Mouse (Mus musculus): ENCODE data around the gene Ankrd44. TPM values are rescaled to one million over a fixed set of nuclear protein-coding genes. Genes with fewer than 3 reads are reported as not detected.

Ankrd44 gene
- polyA plus RNA-seq, 1 experiment from 2014 or later: 23.0 TPM

DNA sequence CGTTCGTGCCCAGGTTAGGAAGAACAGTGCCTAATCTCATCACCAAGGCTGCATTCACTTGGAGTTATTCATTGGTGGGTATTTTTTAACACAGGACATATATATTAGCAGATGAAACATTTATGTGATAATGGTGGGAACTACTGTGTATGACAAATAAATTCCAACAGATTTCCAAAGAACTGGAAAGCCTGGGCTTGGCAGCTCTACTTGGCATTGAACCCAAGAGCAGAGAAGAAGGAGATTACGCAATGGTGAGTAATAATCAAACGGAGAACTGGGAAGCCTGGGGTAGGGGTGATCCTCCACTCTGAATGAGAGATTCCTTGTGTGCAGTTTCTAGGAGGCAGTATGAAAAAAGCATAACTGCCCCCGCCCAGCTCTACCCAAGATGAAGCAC is 196.9 kb downstream of the Ankrd44 start:
- no peak overlapping the region for H3K4me3 ChIP-seq
- H3K9ac ChIP-seq: no peak overlapping the region
- H3K4me2 ChIP-seq (replicated peaks): no peak overlapping the region
- H3K27ac ChIP-seq: no peak overlapping the region
- no peaks in the 10 kb centered on the region for H3K4me1 ChIP-seq
- H3K9me3 ChIP-seq: no peaks in the 10 kb centered on the region
- H3K36me3 ChIP-seq: peaks cover 32% of the 10 kb centered on the region
- whole genome bisulfite sequencing: 95% methylated on average over 5 of the region's 5 CpGs
- no peaks in the 10 kb centered on the region for H3K27me3 ChIP-seq
- no peak for ATAC-seq (ENCODE audit: low FRiP score, low read depth)

DNA sequence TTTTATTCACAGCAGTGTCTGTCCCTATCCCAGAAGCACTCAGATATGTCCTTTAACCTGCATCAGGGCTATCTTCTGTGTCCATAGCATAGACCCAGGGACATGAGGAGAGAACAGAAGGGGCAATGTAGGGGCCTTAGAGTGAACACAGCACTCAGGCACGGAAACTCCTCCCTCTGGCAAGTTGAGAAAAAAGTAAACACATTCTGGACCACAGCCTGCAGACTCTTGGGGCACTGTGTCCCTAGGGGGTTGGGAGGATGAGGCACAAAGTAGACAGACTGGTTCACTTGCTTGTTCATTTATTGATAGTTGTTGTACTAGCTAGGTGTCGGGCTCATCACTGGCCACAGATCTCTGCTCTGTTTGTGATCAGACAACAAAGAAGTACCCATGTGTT is 199.6 kb downstream of the Ankrd44 start:
- Histone ChIP-seq H3K36me3 (peaks cover 35% of the 10 kb centered on the region), H3K4me2 (replicated peaks) (no peak overlapping the region), H3K9me3 (no peaks in the 10 kb centered on the region), H3K4me1 (no peaks in the 10 kb centered on the region), H3K27ac (no peak overlapping the region), H3K4me3 (no peak overlapping the region), H3K27me3 (no peaks in the 10 kb centered on the region), H3K9ac (no peak overlapping the region)
- 81% methylated on average over 2 of the region's 2 CpGs for WGBS
- ATAC-seq (ENCODE audit: low FRiP score, low read depth): no peak

DNA sequence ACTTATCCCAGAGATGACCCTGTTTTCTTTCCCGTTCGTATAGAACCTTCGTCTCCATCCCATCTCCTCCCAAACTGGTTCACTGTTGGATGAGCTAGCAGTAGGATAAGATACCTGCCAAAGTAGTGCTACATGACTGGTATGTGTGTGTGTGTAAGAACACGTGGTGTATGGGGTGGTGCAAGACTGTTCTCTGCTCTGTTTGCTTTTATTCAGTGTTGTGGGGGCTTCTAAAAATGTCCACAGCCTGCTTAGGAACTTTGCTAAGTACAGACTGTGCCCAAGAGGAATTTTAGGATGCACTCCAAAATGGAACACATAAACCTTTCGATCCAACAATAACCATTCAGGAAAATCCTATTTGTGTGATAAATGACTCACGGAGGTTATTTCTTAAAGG is 209.3 kb downstream of the Ankrd44 start:
- Histone ChIP-seq H3K4me1 (no peaks in the 10 kb centered on the region), H3K27ac (no peak overlapping the region), H3K4me3 (no peak overlapping the region), H3K36me3 (peaks cover 13% of the 10 kb centered on the region), H3K9ac (no peak overlapping the region), H3K4me2 (replicated peaks) (no peak overlapping the region), H3K27me3 (no peaks in the 10 kb centered on the region), H3K9me3 (peaks cover 5% of the 10 kb centered on the region; the same call in 1 of the 2 replicates)
- ATAC-seq (ENCODE audit: low FRiP score, low read depth): no peak
- WGBS: 90% methylated on average over 6 of the region's 6 CpGs

DNA sequence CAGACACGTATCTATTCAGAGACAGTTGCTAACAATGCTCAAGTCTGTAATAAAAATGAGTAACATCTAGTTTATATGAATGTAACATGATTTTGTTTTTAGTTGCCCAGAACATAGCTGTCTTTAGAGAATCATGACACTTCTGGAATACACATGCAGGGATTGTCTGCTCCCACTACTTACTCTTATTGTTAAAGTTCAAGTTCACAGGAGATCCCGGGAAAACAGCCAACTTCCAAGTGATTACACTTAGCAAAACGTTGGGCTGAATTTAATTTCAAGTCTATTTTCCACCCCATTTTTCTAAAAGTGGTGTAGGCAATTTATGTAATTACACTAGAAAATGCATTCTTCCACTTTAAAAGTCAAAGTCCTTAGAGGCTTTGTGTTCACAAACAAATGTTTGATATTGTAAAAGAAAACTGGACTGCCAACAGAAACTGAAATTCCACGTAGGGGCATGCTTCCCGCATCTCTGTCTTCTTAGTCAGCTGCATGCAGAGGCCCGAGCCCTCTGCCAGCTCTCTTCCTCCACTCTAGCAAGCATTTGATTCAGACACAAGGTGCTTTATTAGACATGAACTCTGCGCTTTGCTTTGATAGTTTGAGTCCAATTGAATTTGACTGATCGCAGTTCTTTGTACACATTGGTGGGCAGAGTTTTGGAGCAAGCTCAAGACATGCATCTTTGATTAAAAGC is 211.0 kb downstream of the Ankrd44 start:
- H3K27me3 ChIP-seq: no peaks in the 10 kb centered on the region
- H3K9me3 ChIP-seq: peaks cover 5% of the 10 kb centered on the region; the same call in 1 of the 2 replicates
- WGBS: 69% methylated on average over 8 of the region's 8 CpGs
- no peak overlapping the region for H3K9ac ChIP-seq
- peaks cover 13% of the 10 kb centered on the region for H3K36me3 ChIP-seq
- H3K4me2 ChIP-seq (replicated peaks): no peak overlapping the region
- no peak for ATAC-seq (ENCODE audit: low FRiP score, low read depth)
- 0 out of 2 replicates have a peak, but pooled peaks cover 4% of the 10 kb centered on the region for H3K4me1 ChIP-seq
- no peak overlapping the region for H3K27ac ChIP-seq
- H3K4me3 ChIP-seq: no peak overlapping the region

DNA sequence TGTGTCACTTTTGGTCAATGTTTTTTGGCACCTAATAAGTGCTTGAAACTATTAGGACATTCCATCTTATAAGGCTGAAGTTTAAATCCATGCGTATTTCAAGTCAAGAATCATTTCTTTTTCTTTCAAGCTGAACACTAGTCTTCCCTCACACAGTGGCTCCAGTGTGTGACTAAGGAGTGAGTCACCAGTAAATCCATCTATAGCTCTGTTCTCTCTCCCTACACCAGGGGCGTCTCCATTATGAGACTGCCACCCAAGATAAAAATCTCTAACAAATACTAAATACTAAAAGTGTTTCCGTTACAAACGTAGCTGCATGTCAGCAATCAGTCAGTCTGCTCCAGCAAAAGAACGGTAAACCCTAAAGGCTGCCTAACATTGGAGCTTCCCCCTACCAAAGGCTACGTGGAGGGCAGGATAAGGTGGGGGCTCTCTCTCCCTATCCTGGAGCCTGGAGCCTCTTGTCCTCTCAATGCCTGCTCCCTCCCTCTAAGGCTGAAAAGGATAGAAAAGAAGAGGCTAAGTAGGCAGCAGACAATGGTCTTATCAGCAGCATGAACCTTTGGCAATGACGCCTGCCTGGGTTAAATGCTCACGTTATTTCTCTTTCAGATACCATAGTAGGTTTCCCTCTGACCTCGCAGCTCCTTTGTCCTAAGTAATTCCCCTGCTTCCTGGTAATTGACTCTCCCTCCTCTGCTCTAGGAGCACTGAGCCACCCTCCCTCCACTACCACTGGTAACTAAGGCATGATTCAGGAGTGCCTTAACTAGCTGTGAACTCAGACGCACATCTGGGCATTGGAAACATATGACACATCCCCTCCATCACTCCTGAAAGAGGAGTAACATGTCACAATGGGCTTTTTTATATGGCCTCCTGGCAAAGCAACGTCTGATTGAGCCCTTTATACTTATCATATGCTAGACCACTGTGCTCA is 212.7 kb downstream of the Ankrd44 start:
- H3K4me2 ChIP-seq (replicated peaks): no peak overlapping the region
- peaks cover 13% of the 10 kb centered on the region for H3K36me3 ChIP-seq
- WGBS: 58% methylated on average over 11 of the region's 11 CpGs
- H3K4me3 ChIP-seq: no peak overlapping the region
- H3K27me3 ChIP-seq: no peaks in the 10 kb centered on the region
- H3K27ac ChIP-seq: no peak overlapping the region
- ATAC-seq (ENCODE audit: low FRiP score, low read depth): no peak
- H3K9me3 ChIP-seq: peaks cover 5% of the 10 kb centered on the region; the same call in 1 of the 2 replicates
- no peak overlapping the region for H3K9ac ChIP-seq
- 0 out of 2 replicates have a peak, but pooled peaks cover 6% of the 10 kb centered on the region for H3K4me1 ChIP-seq

DNA sequence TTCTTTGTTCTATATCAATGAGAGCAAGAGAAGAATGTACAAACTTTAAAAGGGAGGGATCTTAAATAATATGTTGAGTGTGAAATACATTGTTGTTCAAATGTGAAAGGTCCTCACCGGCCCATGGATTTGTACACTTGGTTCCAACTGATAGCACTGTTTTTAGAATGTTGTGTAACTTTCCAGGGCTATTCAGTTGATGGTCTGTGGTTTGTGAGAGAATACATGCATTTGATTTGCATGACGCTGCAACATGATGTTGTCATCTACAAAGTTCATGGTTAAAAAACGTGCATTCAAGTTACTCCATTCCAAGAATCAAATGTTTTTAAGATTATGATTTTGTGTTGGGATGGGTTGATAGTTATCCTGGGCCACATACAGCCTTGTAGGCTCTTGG is 214.6 kb downstream of the Ankrd44 start:
- peaks cover 5% of the 10 kb centered on the region; the same call in 1 of the 2 replicates for H3K9me3 ChIP-seq
- no peak overlapping the region for H3K4me3 ChIP-seq
- no peak for ATAC-seq (ENCODE audit: low FRiP score, low read depth)
- no peaks in the 10 kb centered on the region for H3K27me3 ChIP-seq
- no peak overlapping the region for H3K9ac ChIP-seq
- no peak overlapping the region for H3K27ac ChIP-seq
- no peak overlapping the region for H3K4me2 ChIP-seq (replicated peaks)
- peaks cover 8% of the 10 kb centered on the region for H3K36me3 ChIP-seq
- WGBS: 93% methylated on average over 3 of the region's 3 CpGs
- 0 out of 2 replicates have a peak, but pooled peaks cover 6% of the 10 kb centered on the region for H3K4me1 ChIP-seq

DNA sequence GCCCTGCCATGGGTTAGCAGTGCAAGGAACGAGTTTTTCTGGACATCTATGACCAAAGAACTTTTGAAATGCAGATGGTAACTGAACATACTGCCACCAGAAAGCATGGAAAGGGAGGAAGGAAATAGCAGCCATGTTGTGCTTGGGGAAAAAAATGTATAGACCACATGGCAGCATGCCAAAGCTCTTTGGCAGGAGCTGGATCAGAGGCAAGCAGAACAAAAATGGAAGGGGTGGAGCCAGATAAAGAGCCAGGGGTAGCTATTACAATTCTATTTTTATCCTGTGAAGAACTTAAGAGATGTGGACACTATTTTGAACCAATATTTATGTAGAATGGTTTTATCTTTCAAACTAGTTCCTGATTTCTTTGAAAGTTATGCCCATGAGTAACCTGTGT is 215.6 kb downstream of the Ankrd44 start:
- WGBS: 80% methylated on average over 1 of the region's 1 CpGs
- peaks cover 5% of the 10 kb centered on the region; the same call in 1 of the 2 replicates for H3K9me3 ChIP-seq
- H3K27me3 ChIP-seq: no peaks in the 10 kb centered on the region
- no peak overlapping the region for H3K9ac ChIP-seq
- no peak overlapping the region for H3K4me2 ChIP-seq (replicated peaks)
- 0 out of 2 replicates have a peak, but pooled peaks cover 6% of the 10 kb centered on the region for H3K4me1 ChIP-seq
- H3K27ac ChIP-seq: no peak overlapping the region
- ATAC-seq (ENCODE audit: low FRiP score, low read depth): no peak
- H3K4me3 ChIP-seq: no peak overlapping the region
- H3K36me3 ChIP-seq: peaks cover 8% of the 10 kb centered on the region

DNA sequence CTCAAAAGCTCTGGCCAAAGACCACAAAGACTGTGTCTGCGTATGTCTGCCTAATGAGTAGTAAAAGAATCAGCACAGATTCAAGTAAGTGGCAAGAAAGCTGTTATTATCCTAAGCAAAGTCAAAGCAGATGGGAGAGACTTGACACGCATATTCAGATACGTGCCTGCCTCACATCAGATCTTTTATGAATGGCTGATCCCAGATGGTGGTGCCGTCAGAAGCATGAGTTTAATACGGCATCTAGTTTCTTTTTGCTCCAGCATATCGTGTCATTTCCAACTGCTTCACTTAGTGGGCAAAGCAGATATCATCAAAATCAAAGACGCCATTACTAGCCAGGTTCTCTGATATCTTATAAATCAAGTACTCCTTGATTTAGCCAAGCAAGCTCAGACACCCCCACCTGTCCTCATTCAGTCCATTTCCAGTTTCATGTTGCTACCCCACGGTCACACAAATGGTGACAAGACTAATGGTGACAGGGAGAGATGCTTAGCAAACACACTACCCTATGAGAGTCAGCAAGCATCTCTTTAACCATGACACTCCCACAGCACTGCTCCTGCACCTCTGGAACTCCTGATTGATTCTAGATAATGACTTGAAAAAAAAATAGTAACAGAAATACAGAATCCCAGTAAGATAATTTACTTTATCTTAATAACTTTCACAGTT is 218.2 kb downstream of the Ankrd44 start:
- no peak overlapping the region for H3K4me2 ChIP-seq (replicated peaks)
- WGBS: 72% methylated on average over 8 of the region's 8 CpGs
- H3K9ac ChIP-seq: no peak overlapping the region
- peaks cover 8% of the 10 kb centered on the region for H3K36me3 ChIP-seq
- no peak overlapping the region for H3K4me3 ChIP-seq
- peaks cover 9% of the 10 kb centered on the region; the same call in 1 of the 2 replicates for H3K4me1 ChIP-seq
- no peaks in the 10 kb centered on the region for H3K27me3 ChIP-seq
- H3K9me3 ChIP-seq: peaks cover 5% of the 10 kb centered on the region; the same call in 1 of the 2 replicates
- no peak for ATAC-seq (ENCODE audit: low FRiP score, low read depth)
- H3K27ac ChIP-seq: no peak overlapping the region

DNA sequence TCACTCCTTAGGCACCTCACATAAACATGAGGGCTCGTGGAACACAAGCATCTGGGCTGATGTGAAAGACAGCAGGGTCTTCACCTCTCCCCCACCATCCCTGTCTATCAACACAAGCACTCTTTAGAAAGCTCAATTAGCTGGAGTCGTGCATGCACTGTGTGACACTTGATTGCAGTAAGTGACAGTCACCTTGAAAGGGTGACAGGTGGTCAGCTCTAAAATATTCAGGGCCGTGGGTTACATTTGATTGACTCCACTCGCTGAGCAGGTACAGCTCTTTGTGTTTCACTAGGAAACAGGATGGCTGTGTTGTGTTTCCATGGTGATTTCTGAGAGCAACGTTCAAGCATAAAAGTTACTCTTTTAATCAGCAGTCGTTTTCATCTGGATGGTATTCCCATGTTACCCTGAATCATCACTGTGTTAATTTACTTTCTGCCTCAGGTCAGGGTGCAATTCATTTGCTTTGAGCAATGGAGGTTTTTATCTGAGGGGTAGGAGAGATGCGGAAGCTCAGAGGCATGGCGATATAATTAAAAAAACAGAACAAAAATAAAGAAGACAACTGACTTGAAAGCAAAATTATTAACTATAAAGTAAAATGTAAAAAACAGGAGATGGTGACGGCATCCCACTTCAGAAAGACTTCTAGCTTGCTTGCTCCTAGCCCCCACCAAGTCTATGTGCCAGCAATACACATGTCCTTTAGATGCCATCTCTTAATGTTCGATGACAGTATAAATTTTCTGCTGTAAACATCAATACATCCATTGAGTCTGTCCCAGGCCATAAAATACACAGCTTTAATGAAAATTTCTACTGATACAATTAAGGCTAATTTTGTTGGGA is 218.9 kb downstream of the Ankrd44 start:
- H3K4me1 ChIP-seq: peaks cover 9% of the 10 kb centered on the region; the same call in 1 of the 2 replicates
- ATAC-seq (ENCODE audit: low FRiP score, low read depth): no peak
- peaks cover 3% of the 10 kb centered on the region for H3K36me3 ChIP-seq
- no peak overlapping the region for H3K9ac ChIP-seq
- H3K27me3 ChIP-seq: no peaks in the 10 kb centered on the region
- no peak overlapping the region for H3K27ac ChIP-seq
- WGBS: 69% methylated on average over 10 of the region's 10 CpGs
- H3K4me2 ChIP-seq (replicated peaks): no peak overlapping the region
- H3K9me3 ChIP-seq: 0 out of 2 replicates have a peak, but pooled peaks cover 2% of the 10 kb centered on the region
- no peak overlapping the region for H3K4me3 ChIP-seq

DNA sequence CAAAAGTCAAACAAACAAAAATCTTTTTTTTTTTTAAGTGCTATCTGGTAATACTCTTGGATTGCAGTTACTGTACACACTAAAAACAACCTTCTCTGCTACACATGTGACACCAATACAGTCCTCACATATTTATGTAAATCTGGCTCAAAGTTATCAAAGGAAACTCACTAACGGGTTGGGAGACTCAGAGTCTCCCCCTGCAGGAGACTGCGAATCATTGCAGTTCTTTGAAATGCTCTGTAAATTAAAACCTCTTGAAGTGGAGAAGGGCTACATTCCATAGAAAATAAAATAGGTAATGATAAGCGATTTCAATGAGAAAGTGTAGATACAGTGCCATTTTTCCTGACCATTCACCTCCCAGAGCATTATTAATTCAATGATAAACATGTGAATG is 219.6 kb downstream of the Ankrd44 start:
- Histone ChIP-seq H3K4me2 (replicated peaks) (no peak overlapping the region), H3K27ac (no peak overlapping the region), H3K27me3 (no peaks in the 10 kb centered on the region), H3K4me1 (peaks cover 9% of the 10 kb centered on the region; the same call in 1 of the 2 replicates), H3K36me3 (no peaks in the 10 kb centered on the region; the same call in 1 of the 2 replicates), H3K9ac (no peak overlapping the region), H3K4me3 (no peak overlapping the region), H3K9me3 (no peaks in the 10 kb centered on the region)
- WGBS: 31% methylated on average over 3 of the region's 3 CpGs
- no peak for ATAC-seq (ENCODE audit: low FRiP score, low read depth)

DNA sequence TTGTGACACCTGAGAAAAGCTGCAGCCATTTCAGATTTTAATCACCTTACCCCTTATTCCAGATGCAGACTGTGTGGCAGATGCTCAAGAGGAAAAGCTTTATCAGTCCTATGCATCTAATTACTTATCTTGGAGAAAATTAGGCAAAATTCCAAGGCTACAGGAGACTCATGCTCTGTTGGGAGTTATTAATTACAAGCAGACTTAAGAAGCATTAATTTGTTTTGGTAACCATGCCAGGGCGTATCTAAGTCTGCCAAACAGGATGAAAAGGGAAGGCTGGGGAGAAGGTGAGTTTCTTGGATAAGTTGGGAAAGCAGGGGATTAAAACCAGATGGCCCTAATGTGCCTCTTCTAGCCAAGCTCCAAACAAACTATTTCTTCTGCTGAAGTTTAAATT is 222.7 kb downstream of the Ankrd44 start:
- no peak for ATAC-seq (ENCODE audit: low FRiP score, low read depth)
- no peak overlapping the region for H3K27ac ChIP-seq
- H3K4me3 ChIP-seq: no peak overlapping the region
- H3K36me3 ChIP-seq: no peaks in the 10 kb centered on the region
- H3K27me3 ChIP-seq: no peaks in the 10 kb centered on the region
- H3K9ac ChIP-seq: no peak overlapping the region
- peaks cover 3% of the 10 kb centered on the region; the same call in 1 of the 2 replicates for H3K4me1 ChIP-seq
- H3K9me3 ChIP-seq: no peaks in the 10 kb centered on the region
- H3K4me2 ChIP-seq (replicated peaks): no peak overlapping the region
- WGBS: 33% methylated on average over 1 of the region's 1 CpGs
